Mouse (Mus musculus) layer of hippocampus, postnatal 10 days (tissue): Measurements from ENCODE around the gene Morc4. TPM values are rescaled to one million over a fixed set of nuclear protein-coding genes. Genes with fewer than 3 reads are reported as not detected.

Source experiments
- DNase-seq, 2 experiments: peaks; one replicate each; pipeline ENCODE4 v3.0.0; 2021; ENCODE audit warnings: low spot score in 2 of 2
- long read RNA-seq: library from polyadenylated mRNA; stranded (forward); transcript quantifications from one replicate; pipeline ENCODE4 v2.0.0, GENCODE M21; 2023
- total RNA-seq, 2 experiments: library from RNA; stranded (reverse); gene quantifications; 2 replicates each; pipeline ENCODE4 v1.2.3; 2021

The Morc4 gene
- 1 to 10 TPM; 5.6 to 6.5 TPM for total RNA-seq
- long read RNA-seq, partial matches to known transcripts, result 0 of 4 reads
- long read RNA-seq, other reads (novel, unspliced or antisense), result 4 of 4 reads

GRCm38 (mm10) chrX:139870938-139871791 lies at the start of gene Morc4:
TSS of gene Morc4 (minus strand) at chrX:139871677.
- DNase-seq, result peak; percentile 33 to 48

GRCm38 (mm10) chrX:139920572-139920971 lies 49.1 kb upstream of the Morc4 start:
- no peak for DNase-seq

- DNase-seq, result no peak
Observed at GRCm38 (mm10) chrX:139891387-139891786, 19.9 kb upstream of the Morc4 start.

GRCm38 (mm10) chrX:139883221-139883620 lies 11.7 kb upstream of the Morc4 start:
- no peak for DNase-seq

GRCm38 (mm10) chrX:139877936-139878335 lies 6.5 kb upstream of the Morc4 start:
- DNase-seq, result no peak

- no peak for DNase-seq
Observed at GRCm38 (mm10) chrX:139877105-139877504, 5.6 kb upstream of the Morc4 start.

- peak; percentile 4 to 16 for DNase-seq
Observed at GRCm38 (mm10) chrX:139870300-139870711, 1.2 kb downstream of the Morc4 start.

- DNase-seq, result no peak
Observed at GRCm38 (mm10) chrX:139859402-139859801, 12.1 kb downstream of the Morc4 start.

GRCm38 (mm10) chrX:139854795-139855194 lies 16.7 kb downstream of the Morc4 start:
- DNase-seq, result no peak

- no peak for DNase-seq
Observed at GRCm38 (mm10) chrX:139841091-139841490, 30.4 kb downstream of the Morc4 start.

GRCm38 (mm10) chrX:139839057-139839456 lies 32.4 kb downstream of the Morc4 start:
- no peak for DNase-seq

GRCm38 (mm10) chrX:139832464-139832863 lies 39.0 kb downstream of the Morc4 start:
- DNase-seq, result peak; percentile 54 to 72

GRCm38 (mm10) chrX:139828363-139829092 lies 42.9 kb downstream of the Morc4 start:
- DNase-seq, result no peak

GRCm38 (mm10) chrX:139826926-139827325 lies 44.6 kb downstream of the Morc4 start:
- DNase-seq, result no peak

GRCm38 (mm10) chrX:139825402-139825801 lies 46.1 kb downstream of the Morc4 start:
- no peak for DNase-seq

- DNase-seq, result no peak
Observed at GRCm38 (mm10) chrX:139815201-139815600, 56.3 kb downstream of the Morc4 start.

- DNase-seq, result no peak
Observed at GRCm38 (mm10) chrX:139814018-139814635, 57.4 kb downstream of the Morc4 start.

- no peak for DNase-seq
Observed at GRCm38 (mm10) chrX:139813299-139814002, 58.0 kb downstream of the Morc4 start.

- no peak for DNase-seq
Observed at GRCm38 (mm10) chrX:139812636-139813298, 58.7 kb downstream of the Morc4 start.

- DNase-seq, result peak; percentile 8 to 20
Observed at GRCm38 (mm10) chrX:139808501-139808900, 63.0 kb downstream of the Morc4 start.
